Mouse (Mus musculus): ENCODE measurements around the gene Atp2a3. TPM values are rescaled to one million over a fixed set of nuclear protein-coding genes. Genes with fewer than 3 reads are reported as not detected.

Atp2a3 gene
- polyA plus RNA-seq, 1 experiment, result 478 TPM

DNA sequence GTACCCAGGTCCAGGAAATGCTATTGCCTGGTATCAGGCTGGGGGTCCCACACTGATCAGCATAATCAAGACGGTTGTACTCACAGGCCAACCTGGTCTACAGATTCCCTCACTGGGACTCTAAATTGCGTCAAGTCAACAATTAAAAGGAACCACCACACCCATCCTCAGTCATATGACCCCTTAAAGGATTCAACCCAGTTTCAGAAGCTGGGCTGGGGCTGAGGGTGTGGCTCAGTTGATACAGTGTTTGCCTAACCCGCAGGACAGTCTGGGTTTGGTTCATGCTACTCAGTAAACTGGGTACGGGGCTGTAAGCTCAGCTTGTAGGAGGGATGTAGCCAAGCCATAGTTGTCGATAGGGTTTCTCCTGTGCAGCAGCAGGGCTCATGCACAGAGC lies 25.8 kb downstream of the Atp2a3 start:
- Histone ChIP-seq H3K4me3 (ENCODE audit: control insufficient read depth, insufficient read depth, low read length) (no peak overlapping the region), H3K27ac (ENCODE audit: control insufficient read depth, insufficient read depth, low read length) (no peak overlapping the region), H3K36me3 (ENCODE audit: control insufficient read depth, insufficient read depth, low read length) (peaks cover 67% of the 10 kb centered on the region), H3K4me1 (replicated peaks; ENCODE audit: control insufficient read depth, insufficient read depth, low read length) (no peaks in the 10 kb centered on the region), H3K27me3 (ENCODE audit: control insufficient read depth, insufficient read depth, low read length) (no peaks in the 10 kb centered on the region)
- whole genome bisulfite sequencing, result 97% methylated on average over 5 of the region's 5 CpGs
- TF ChIP-seq CTCF (IDR thresholded peaks at IDR 0.05; ENCODE audit: borderline replicate concordance, control insufficient read depth, extremely low read depth, insufficient read depth, low read length, poor library complexity), result no peak
- no peak for TF ChIP-seq POLR2A (IDR thresholded peaks at IDR 0.05; ENCODE audit: control insufficient read depth, extremely low read depth, insufficient read depth, low read length, poor library complexity)
- no peak for DNase-seq

DNA sequence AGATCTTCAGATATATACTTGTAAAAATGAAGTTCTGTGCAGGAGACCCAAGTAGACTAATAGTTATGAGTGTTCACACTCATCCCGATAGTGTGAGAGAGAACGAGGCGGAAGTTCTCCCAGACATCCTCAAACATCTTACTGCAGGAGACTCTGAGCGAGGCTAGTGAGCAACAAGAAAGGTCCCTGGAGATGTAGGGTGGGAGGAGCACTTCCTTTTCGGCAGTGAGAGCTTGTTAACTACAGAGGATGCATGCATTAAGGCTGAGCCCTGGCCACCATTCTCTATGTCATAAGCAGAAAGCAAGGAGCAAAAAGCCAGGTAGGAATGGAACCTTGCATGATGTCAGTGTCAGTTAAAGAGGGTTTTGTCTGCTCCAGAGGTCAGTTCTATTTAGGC lies 26.3 kb downstream of the Atp2a3 start:
- DNase-seq, result no peak
- Histone ChIP-seq H3K36me3 (ENCODE audit: control insufficient read depth, insufficient read depth, low read length) (peaks cover 67% of the 10 kb centered on the region), H3K27me3 (ENCODE audit: control insufficient read depth, insufficient read depth, low read length) (no peaks in the 10 kb centered on the region), H3K27ac (ENCODE audit: control insufficient read depth, insufficient read depth, low read length) (no peak overlapping the region), H3K4me1 (replicated peaks; ENCODE audit: control insufficient read depth, insufficient read depth, low read length) (no peaks in the 10 kb centered on the region), H3K4me3 (ENCODE audit: control insufficient read depth, insufficient read depth, low read length) (no peak overlapping the region)
- no peak for TF ChIP-seq CTCF (IDR thresholded peaks at IDR 0.05; ENCODE audit: borderline replicate concordance, control insufficient read depth, extremely low read depth, insufficient read depth, low read length, poor library complexity)
- TF ChIP-seq POLR2A (IDR thresholded peaks at IDR 0.05; ENCODE audit: control insufficient read depth, extremely low read depth, insufficient read depth, low read length, poor library complexity), result no peak
- 88% methylated on average over 5 of the region's 5 CpGs for WGBS

DNA sequence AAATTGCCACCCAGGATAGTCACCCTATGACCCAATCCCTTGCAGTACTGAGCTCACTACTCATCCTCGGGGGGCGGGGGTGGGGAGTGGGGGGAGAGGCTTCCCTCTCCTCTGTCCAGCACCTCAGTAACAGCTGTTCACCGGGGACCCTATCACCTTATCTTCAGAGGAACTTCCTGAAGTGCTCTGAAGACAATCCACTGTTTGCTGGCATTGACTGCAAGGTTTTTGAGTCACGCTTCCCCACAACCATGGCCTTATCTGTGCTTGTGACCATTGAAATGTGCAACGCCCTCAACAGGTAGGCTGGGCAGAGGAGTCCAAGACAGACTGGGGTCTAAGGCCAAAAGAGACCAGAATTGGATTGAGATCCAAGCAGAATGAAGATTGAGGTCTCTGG lies 26.8 kb downstream of the Atp2a3 start:
- 72% methylated on average over 5 of the region's 5 CpGs for WGBS

DNA sequence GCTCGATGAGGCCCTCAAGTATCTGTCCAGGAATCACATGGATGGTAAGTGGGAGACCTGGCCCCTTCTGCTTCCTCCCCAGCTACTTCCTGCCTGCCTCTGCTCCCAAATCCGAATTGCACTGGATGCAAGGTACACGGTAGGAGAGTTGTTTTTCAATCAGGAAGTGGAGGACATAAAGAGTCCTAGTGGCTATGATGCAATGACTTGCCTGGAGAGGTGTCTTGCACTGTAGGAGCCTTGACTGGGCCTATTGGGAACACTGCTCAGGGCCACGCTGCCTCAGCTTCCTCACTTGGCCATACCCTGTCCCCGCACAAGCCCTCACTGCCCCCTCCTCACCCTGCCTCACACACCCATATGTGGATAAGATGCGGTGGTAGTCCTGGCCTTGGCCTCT lies 28.1 kb downstream of the Atp2a3 start:
- no peak for DNase-seq
- Histone ChIP-seq H3K4me3 (ENCODE audit: control insufficient read depth, insufficient read depth, low read length) (no peak overlapping the region), H3K36me3 (ENCODE audit: control insufficient read depth, insufficient read depth, low read length) (peaks cover 53% of the 10 kb centered on the region), H3K4me1 (replicated peaks; ENCODE audit: control insufficient read depth, insufficient read depth, low read length) (no peaks in the 10 kb centered on the region), H3K27me3 (ENCODE audit: control insufficient read depth, insufficient read depth, low read length) (no peaks in the 10 kb centered on the region), H3K27ac (ENCODE audit: control insufficient read depth, insufficient read depth, low read length) (no peak overlapping the region)
- TF ChIP-seq CTCF (IDR thresholded peaks at IDR 0.05; ENCODE audit: borderline replicate concordance, control insufficient read depth, extremely low read depth, insufficient read depth, low read length, poor library complexity), result no peak
- TF ChIP-seq POLR2A (IDR thresholded peaks at IDR 0.05; ENCODE audit: control insufficient read depth, extremely low read depth, insufficient read depth, low read length, poor library complexity), result no peak
- 94% methylated on average over 6 of the region's 6 CpGs for WGBS

More for the DNA sequence above, 26.8 kb downstream of the Atp2a3 start:
- Histone ChIP-seq H3K36me3 (ENCODE audit: control insufficient read depth, insufficient read depth, low read length) (peaks cover 64% of the 10 kb centered on the region), H3K27ac (ENCODE audit: control insufficient read depth, insufficient read depth, low read length) (no peak overlapping the region), H3K27me3 (ENCODE audit: control insufficient read depth, insufficient read depth, low read length) (no peaks in the 10 kb centered on the region), H3K4me1 (replicated peaks; ENCODE audit: control insufficient read depth, insufficient read depth, low read length) (no peaks in the 10 kb centered on the region), H3K4me3 (ENCODE audit: control insufficient read depth, insufficient read depth, low read length) (no peak overlapping the region)
- TF ChIP-seq CTCF (IDR thresholded peaks at IDR 0.05; ENCODE audit: borderline replicate concordance, control insufficient read depth, extremely low read depth, insufficient read depth, low read length, poor library complexity) (no peak), POLR2A (IDR thresholded peaks at IDR 0.05; ENCODE audit: control insufficient read depth, extremely low read depth, insufficient read depth, low read length, poor library complexity) (no peak)
- DNase-seq, result no peak

DNA sequence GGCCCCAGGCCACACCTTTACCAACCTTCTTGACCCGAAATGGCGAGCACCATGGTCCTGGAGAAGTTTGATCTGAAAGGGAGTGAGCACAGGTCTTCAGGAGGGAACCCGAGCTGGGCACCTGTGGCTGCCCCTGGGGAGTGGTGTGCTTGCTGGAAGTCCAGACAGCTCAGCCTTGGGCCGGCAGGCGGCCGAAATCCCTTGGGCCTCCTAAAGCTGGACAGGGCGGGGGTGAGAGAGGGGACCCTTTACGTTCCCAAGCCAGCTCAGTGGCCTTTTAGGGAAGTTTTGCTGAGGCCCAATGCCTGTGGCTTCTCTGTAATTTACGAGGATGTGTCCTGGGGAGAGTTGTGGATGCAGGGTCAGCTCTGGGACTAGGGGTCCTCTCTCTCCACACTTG lies 29.7 kb downstream of the Atp2a3 start:
- DNase-seq, result no peak
- H3K4me3 ChIP-seq (ENCODE audit: control insufficient read depth, insufficient read depth, low read length), result no peak overlapping the region
- H3K36me3 ChIP-seq (ENCODE audit: control insufficient read depth, insufficient read depth, low read length), result peaks cover 41% of the 10 kb centered on the region
- 95% methylated on average over 9 of the region's 9 CpGs for WGBS
- H3K27ac ChIP-seq (ENCODE audit: control insufficient read depth, insufficient read depth, low read length), result no peak overlapping the region
- H3K27me3 ChIP-seq (ENCODE audit: control insufficient read depth, insufficient read depth, low read length), result no peaks in the 10 kb centered on the region
- TF ChIP-seq CTCF (IDR thresholded peaks at IDR 0.05; ENCODE audit: borderline replicate concordance, control insufficient read depth, extremely low read depth, insufficient read depth, low read length, poor library complexity), result no peak
- TF ChIP-seq POLR2A (IDR thresholded peaks at IDR 0.05; ENCODE audit: control insufficient read depth, extremely low read depth, insufficient read depth, low read length, poor library complexity), result no peak
- H3K4me1 ChIP-seq (replicated peaks; ENCODE audit: control insufficient read depth, insufficient read depth, low read length), result no peaks in the 10 kb centered on the region

DNA sequence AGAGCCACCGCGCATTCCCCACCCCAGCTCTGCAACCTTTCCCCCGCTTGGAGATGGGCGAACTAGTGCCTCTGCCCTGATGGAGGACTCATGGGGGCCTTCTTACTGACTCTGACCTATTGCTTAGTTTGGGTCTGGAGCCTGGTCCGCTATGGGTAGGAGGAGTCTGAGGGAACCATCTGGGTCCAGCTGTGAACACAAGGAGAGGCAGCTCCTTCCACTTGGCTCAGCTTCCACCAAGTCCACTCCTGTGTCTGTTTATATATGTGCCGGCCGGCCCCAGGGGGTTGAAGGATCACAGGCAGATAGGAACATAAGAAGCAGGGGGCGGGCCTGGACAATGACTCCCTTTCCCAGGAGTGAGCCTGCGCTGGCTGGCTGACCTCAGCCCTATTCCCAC lies 31.0 kb downstream of the Atp2a3 start:
- Histone ChIP-seq H3K4me1 (replicated peaks; ENCODE audit: control insufficient read depth, insufficient read depth, low read length) (no peaks in the 10 kb centered on the region), H3K27ac (ENCODE audit: control insufficient read depth, insufficient read depth, low read length) (no peak overlapping the region), H3K36me3 (ENCODE audit: control insufficient read depth, insufficient read depth, low read length) (peaks cover 38% of the 10 kb centered on the region), H3K4me3 (ENCODE audit: control insufficient read depth, insufficient read depth, low read length) (no peak overlapping the region), H3K27me3 (ENCODE audit: control insufficient read depth, insufficient read depth, low read length) (no peaks in the 10 kb centered on the region)
- TF ChIP-seq POLR2A (IDR thresholded peaks at IDR 0.05; ENCODE audit: control insufficient read depth, extremely low read depth, insufficient read depth, low read length, poor library complexity) (no peak), CTCF (IDR thresholded peaks at IDR 0.05; ENCODE audit: borderline replicate concordance, control insufficient read depth, extremely low read depth, insufficient read depth, low read length, poor library complexity) (no peak)
- DNase-seq, result no peak
- WGBS, result 96% methylated on average over 9 of the region's 9 CpGs

DNA sequence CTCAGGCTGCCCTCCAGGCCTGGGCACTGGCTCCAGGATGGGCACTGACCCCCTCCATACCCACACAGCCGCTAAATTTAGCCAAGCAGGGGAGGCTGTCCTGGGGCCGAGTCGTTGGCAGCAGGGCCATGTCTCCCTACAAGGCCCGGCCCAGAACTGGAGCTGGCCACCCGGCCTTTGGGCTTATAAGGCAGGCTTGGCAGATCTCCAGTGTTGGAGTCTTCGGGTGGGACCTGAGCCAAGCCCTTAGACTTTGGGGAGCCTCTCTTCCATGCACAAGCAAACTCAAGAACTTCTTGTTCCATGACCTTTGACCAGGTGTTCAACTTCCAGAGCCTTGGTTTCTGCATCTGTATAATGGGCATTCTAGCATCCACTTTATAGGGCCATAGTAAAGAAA lies 35.4 kb downstream of the Atp2a3 start:
- TF ChIP-seq CTCF (IDR thresholded peaks at IDR 0.05; ENCODE audit: borderline replicate concordance, control insufficient read depth, extremely low read depth, insufficient read depth, low read length, poor library complexity) (no peak), POLR2A (IDR thresholded peaks at IDR 0.05; ENCODE audit: control insufficient read depth, extremely low read depth, insufficient read depth, low read length, poor library complexity) (no peak)
- DNase-seq, result no peak

More for the DNA sequence above, 35.4 kb downstream of the Atp2a3 start:
- Histone ChIP-seq H3K4me3 (ENCODE audit: control insufficient read depth, insufficient read depth, low read length) (no peak overlapping the region), H3K27ac (ENCODE audit: control insufficient read depth, insufficient read depth, low read length) (no peak overlapping the region), H3K27me3 (ENCODE audit: control insufficient read depth, insufficient read depth, low read length) (no peaks in the 10 kb centered on the region), H3K4me1 (replicated peaks; ENCODE audit: control insufficient read depth, insufficient read depth, low read length) (no peaks in the 10 kb centered on the region; the same call in 1 of the 2 replicates), H3K36me3 (ENCODE audit: control insufficient read depth, insufficient read depth, low read length) (peaks cover 12% of the 10 kb centered on the region)
- over 99% methylated on average over 6 of the region's 6 CpGs for WGBS
